In genomic region chr9:83145591-83146445, GRCm38 (mm10) we compare ENCODE assay signal across 8 mouse cellular contexts. TPM values are rescaled to one million over a fixed set of nuclear protein-coding genes. Genes with fewer than 3 reads are reported as not detected.
DNase-seq lines count a peak whose midpoint lies in the region; TF ChIP-seq lines count a peak whose summit lies in the region.

No protein-coding gene starts in this region.

- H3K4me3 ChIP-seq in ES-Bruce4 (ENCODE audit: low read depth, low read length), result peak overlapping the region; percentile 42
- peak overlapping the region; percentile 69 for H3K4me3 ChIP-seq in lung, adult 2 months (replicated peaks; ENCODE audit: extremely low read depth, low read depth, low read length)

- no peaks in the 10 kb centered on the region for H3K9me3 ChIP-seq in ES-Bruce4 (replicated peaks; ENCODE audit: control insufficient read depth, insufficient read depth, low read length, poor library complexity, severe bottlenecking)

- H3K36me3 ChIP-seq in ES-Bruce4 (ENCODE audit: control insufficient read depth, insufficient read depth, low read length, poor library complexity, severe bottlenecking), result no peaks in the 10 kb centered on the region

- peak; percentile 72 to 76 for DNase-seq in cerebellum, adult 18-20 months
- DNase-seq in forelimb bud, embryonic 11.5 days (ENCODE audit: low read depth, low spot score), result peak; percentile 49
- DNase-seq in heart, postnatal 4 days, result peak; percentile 68
- peak; percentile 63 to 79 for DNase-seq in layer of hippocampus, adult 8-10 months (ENCODE audit: low spot score in 2 of 2)
- no peak for DNase-seq in lung, adult 2 months
- peak; percentile 11 for DNase-seq in ovary, adult 18-20 months (ENCODE audit: low spot score)
- DNase-seq in thymus, postnatal 4 days, result peak; percentile 29

- 2% methylated on average over 53 of the region's 53 CpGs for WGBS in lung, adult 2 months

- H3K4me1 ChIP-seq in ES-Bruce4 (ENCODE audit: control insufficient read depth, insufficient read depth, low read length), result no peaks in the 10 kb centered on the region
- H3K4me1 ChIP-seq in lung, adult 2 months (ENCODE audit: control insufficient read depth, insufficient read depth, low read length), result no peaks in the 10 kb centered on the region

- TF ChIP-seq EP300 in ES-Bruce4 (IDR thresholded peaks at IDR 0.05; ENCODE audit: insufficient read depth, low read depth, low read length), result no peak

- TF ChIP-seq CTCF in ES-Bruce4 (IDR thresholded peaks at IDR 0.05; ENCODE audit: low read depth, low read length), result no peak
- TF ChIP-seq CTCF in lung, adult 2 months (IDR thresholded peaks at IDR 0.05; ENCODE audit: insufficient read depth, low read length), result no peak

- H3K27me3 ChIP-seq in ES-Bruce4 (ENCODE audit: control insufficient read depth, insufficient read depth, low read length, poor library complexity, severe bottlenecking), result peaks cover 6% of the 10 kb centered on the region; the same call in 1 of the 2 replicates

- no peak for TF ChIP-seq POLR2A in ES-Bruce4 (IDR thresholded peaks at IDR 0.05; ENCODE audit: insufficient read depth, low read length)
- no peak for TF ChIP-seq POLR2A in lung, adult 2 months (IDR thresholded peaks at IDR 0.05; ENCODE audit: borderline replicate concordance, extremely low read depth, low read depth, low read length)

- H3K27ac ChIP-seq in ES-Bruce4 (ENCODE audit: insufficient read depth, low read length), result no peak overlapping the region

- H3K9ac ChIP-seq in ES-Bruce4 (ENCODE audit: low read depth, poor library complexity, severe bottlenecking), result peak overlapping the region; percentile 41

RNA-seq across cellular contexts. Expression of gene Hmgn3, which starts 0.7 kb away (rescaled TPM):
- polyA plus RNA-seq in ES-Bruce4 (2011; ENCODE audit: insufficient read depth, insufficient read length, low read depth, missing spikeins), result 26.7 and 30.3 TPM in 2 replicates
- 10 to 100 TPM; 47.0 to 47.5 TPM for total RNA-seq in heart, postnatal 4 days (2021)
- total RNA-seq in layer of hippocampus, adult 8-10 months (2022), result 10 to 100 TPM; 72.0 to 85.4 (median 84.1) TPM
- polyA plus RNA-seq in lung, adult 2 months (2012; rRNA removed), result 6.2 and 8.9 TPM in 2 replicates
